In genomic region chr7:128739116-128739461, GRCm38 (mm10) we compare ENCODE assay signal across 8 mouse cellular contexts. TPM values are rescaled to one million over a fixed set of nuclear protein-coding genes. Genes with fewer than 3 reads are reported as not detected.
DNase-seq lines count a peak whose midpoint lies in the region; ATAC-seq and TF ChIP-seq lines count a peak whose summit lies in the region.

No protein-coding gene starts in this region.

- no peaks in the 10 kb centered on the region for H3K9me3 ChIP-seq in megakaryocyte, embryonic 14.5 days
- no peaks in the 10 kb centered on the region for H3K9me3 ChIP-seq in liver, embryonic 11.5 days (ENCODE audit: control insufficient read depth, low read length)
- no peaks in the 10 kb centered on the region for H3K9me3 ChIP-seq in stomach, postnatal 0 days (ENCODE audit: control insufficient read depth, low read length)

- peaks cover 17% of the 10 kb centered on the region for H3K36me3 ChIP-seq in megakaryocyte, embryonic 14.5 days (replicated peaks; ENCODE audit: low read length)
- H3K36me3 ChIP-seq in liver, embryonic 11.5 days (ENCODE audit: control insufficient read depth, insufficient read depth, low read length): peaks cover 6% of the 10 kb centered on the region; the same call in 1 of the 2 replicates
- no peaks in the 10 kb centered on the region for H3K36me3 ChIP-seq in stomach, postnatal 0 days (ENCODE audit: control insufficient read depth, insufficient read depth, low read length)

- no peak for TF ChIP-seq CTCF in stomach, postnatal 0 days (IDR thresholded peaks at IDR 0.05; ENCODE audit: low read depth)

- H3K9ac ChIP-seq in liver, embryonic 11.5 days (ENCODE audit: low read depth, low read length): peak overlapping the region; percentile 95
- H3K9ac ChIP-seq in stomach, postnatal 0 days (ENCODE audit: low read length): peak overlapping the region; percentile 97

- peak overlapping the region; percentile 86 for H3K4me2 ChIP-seq in liver, embryonic 11.5 days
- H3K4me2 ChIP-seq in stomach, postnatal 0 days (replicated peaks; ENCODE audit: low read depth): peak overlapping the region; percentile 79

- H3K4me1 ChIP-seq in megakaryocyte, embryonic 14.5 days: peaks cover 55% of the 10 kb centered on the region
- peaks cover 21% of the 10 kb centered on the region for H3K4me1 ChIP-seq in liver, embryonic 11.5 days (replicated peaks; ENCODE audit: control insufficient read depth, insufficient read depth, low read length)
- H3K4me1 ChIP-seq in stomach, postnatal 0 days (replicated peaks; ENCODE audit: control insufficient read depth, insufficient read depth): peaks cover 3% of the 10 kb centered on the region; the same call in 1 of the 2 replicates

- no peak for TF ChIP-seq EP300 in stomach, postnatal 0 days (optimal IDR thresholded peaks at IDR 0.05)

- no peak overlapping the region for H3K27ac ChIP-seq in liver, embryonic 11.5 days (ENCODE audit: low read depth, low read length)
- H3K27ac ChIP-seq in stomach, postnatal 0 days (replicated peaks): peak overlapping the region; percentile 41

- no peaks in the 10 kb centered on the region for H3K27me3 ChIP-seq in megakaryocyte, embryonic 14.5 days (replicated peaks)
- no peaks in the 10 kb centered on the region for H3K27me3 ChIP-seq in liver, embryonic 11.5 days (replicated peaks; ENCODE audit: control insufficient read depth, insufficient read depth, low read length)
- H3K27me3 ChIP-seq in stomach, postnatal 0 days (ENCODE audit: control insufficient read depth, insufficient read depth, low read length): no peaks in the 10 kb centered on the region

- no peak for ATAC-seq in megakaryocyte, adult 5-6 weeks (ENCODE audit: poor library complexity, severe bottlenecking)
- ATAC-seq in liver, embryonic 11.5 days (replicated peaks; ENCODE audit: low FRiP score): no peak
- no peak for ATAC-seq in stomach, postnatal 0 days (ENCODE audit: low FRiP score, low TSS enrichment)

- WGBS in liver, embryonic 11.5 days: 2% methylated on average over 15 of the region's 15 CpGs
- WGBS in stomach, postnatal 0 days: 2% methylated on average over 15 of the region's 15 CpGs

- H3K4me3 ChIP-seq in megakaryocyte, embryonic 14.5 days (replicated peaks): peak overlapping the region; percentile 97
- H3K4me3 ChIP-seq in liver, embryonic 11.5 days (ENCODE audit: low read depth, low read length): peak overlapping the region; percentile 92
- peak overlapping the region; percentile 76 for H3K4me3 ChIP-seq in stomach, postnatal 0 days (ENCODE audit: low read depth, low read length)

- peak; percentile 13 for DNase-seq in cerebellum, adult 11-12 months
- no peak for DNase-seq in cerebellum, adult 18-20 months
- no peak for DNase-seq in liver, embryonic 11.5 days (ENCODE audit: low spot score)
- DNase-seq in stomach, postnatal 0 days (ENCODE audit: low spot score): no peak
- no peak for DNase-seq in layer of hippocampus, adult 18-20 months (ENCODE audit: low spot score in 2 of 2)
- no peak for DNase-seq in ovary, postnatal 10 days (ENCODE audit: low spot score)

RNA-seq across cellular contexts. Expression of gene Mcmbp, which starts 1.2 kb away (rescaled TPM):
- 1.4 and 6.3 TPM in 2 replicates for polyA plus RNA-seq in megakaryocyte, embryonic 14.5 days (2012; ENCODE audit: insufficient read depth, low replicate concordance)
- 127 and 133 TPM in 2 replicates for total RNA-seq in megakaryocyte, adult 5-6 weeks (2015)
- 77.4 and 95.5 TPM in 2 replicates for total RNA-seq in megakaryocyte, adult 5-6 weeks (2017)
- polyA plus RNA-seq in liver, embryonic 11.5 days (2014; fragmentation: Nextera tagmentation; extraction: Ambion mirVana): 54.7 and 59.4 TPM in 2 replicates
- polyA plus RNA-seq in stomach, postnatal 0 days (2015; fragmentation: Nextera tagmentation; extraction: Ambion mirVana): 36.8 and 37.1 TPM in 2 replicates
- 10 to 100 TPM; 27.4 to 28.1 TPM for total RNA-seq in layer of hippocampus, adult 18-20 months (2021)

RNA-seq across cellular contexts. Expression of gene Sec23ip, which starts 5.7 kb away (rescaled TPM):
- 0.60 and 4.3 TPM in 2 replicates for polyA plus RNA-seq in megakaryocyte, embryonic 14.5 days (2012; ENCODE audit: insufficient read depth, low replicate concordance)
- 29.1 and 41.2 TPM in 2 replicates for total RNA-seq in megakaryocyte, adult 5-6 weeks (2015)
- 36.6 and 41.5 TPM in 2 replicates for total RNA-seq in megakaryocyte, adult 5-6 weeks (2017)
- polyA plus RNA-seq in liver, embryonic 11.5 days (2014; fragmentation: Nextera tagmentation; extraction: Ambion mirVana): 40.8 and 43.7 TPM in 2 replicates
- 17.9 and 18.3 TPM in 2 replicates for polyA plus RNA-seq in stomach, postnatal 0 days (2015; fragmentation: Nextera tagmentation; extraction: Ambion mirVana)
- 10 to 100 TPM; 49.7 to 50.6 TPM for total RNA-seq in layer of hippocampus, adult 18-20 months (2021)
